Mouse (Mus musculus): ENCODE measurements around the gene Cdk18. TPM values are rescaled to one million over a fixed set of nuclear protein-coding genes. Genes with fewer than 3 reads are reported as not detected.

Gene Cdk18
- polyA plus RNA-seq, 1 experiment from 2014 or later, result 3.9 TPM

DNA sequence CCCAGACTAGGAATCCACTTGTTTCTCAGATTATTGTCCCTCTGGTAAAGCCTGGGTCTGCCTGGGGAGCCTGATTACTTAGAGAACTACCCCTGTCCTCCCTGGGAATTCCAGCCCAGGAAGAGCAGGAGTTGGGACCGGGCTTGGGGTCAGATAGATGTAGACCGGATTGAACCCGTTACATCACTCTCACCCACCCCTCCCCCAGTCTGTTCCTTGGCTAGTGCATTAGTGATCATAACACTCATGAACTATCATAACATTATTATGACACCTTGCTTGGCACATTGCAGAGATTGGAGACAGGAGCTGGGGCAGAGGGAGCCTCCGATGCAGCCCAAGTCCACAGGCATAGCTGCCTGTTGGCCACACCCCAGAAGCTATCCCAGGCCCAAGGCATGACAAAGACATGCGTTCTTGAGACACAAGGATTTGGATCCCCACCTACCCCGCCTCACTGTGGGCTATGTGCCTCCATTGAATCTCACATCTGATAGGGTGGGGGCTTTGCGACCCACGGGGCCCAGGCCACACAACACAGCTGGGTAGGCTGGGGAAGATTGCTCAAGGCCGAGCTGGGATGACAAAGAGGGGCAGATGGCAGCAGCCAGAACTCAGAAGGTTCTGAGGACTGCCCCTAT, 1.4 kb downstream of the Cdk18 start:
- H3K9ac ChIP-seq (replicated peaks; ENCODE audit: low read depth, low read length), result no peak overlapping the region

DNA sequence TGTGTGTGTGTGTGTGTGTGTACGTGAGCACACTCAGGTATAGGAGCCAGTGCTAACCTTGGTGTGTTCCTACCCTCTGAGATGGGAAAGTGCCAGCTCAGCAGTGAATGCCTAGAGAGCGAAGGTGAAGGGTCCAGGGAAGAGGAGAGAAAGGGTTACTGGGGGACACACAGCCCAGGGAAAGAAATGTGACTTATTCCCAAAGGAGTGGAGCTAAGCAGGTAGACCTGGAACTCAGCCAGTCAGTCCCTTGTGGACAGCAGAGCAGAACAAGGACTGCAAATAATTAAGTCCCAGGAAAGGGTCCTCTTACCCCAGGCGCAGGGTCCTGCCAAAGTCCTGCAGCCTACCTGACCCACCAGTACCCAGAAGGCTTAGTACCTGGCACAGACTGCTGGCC, 2.6 kb downstream of the Cdk18 start:
- Histone ChIP-seq H3K36me3 (ENCODE audit: control insufficient read depth, insufficient read depth, low read length) (no peaks in the 10 kb centered on the region), H3K27me3 (ENCODE audit: control insufficient read depth, insufficient read depth, low read length) (no peaks in the 10 kb centered on the region), H3K9ac (replicated peaks; ENCODE audit: low read depth, low read length) (no peak overlapping the region), H3K4me2 (replicated peaks; ENCODE audit: low read depth, low read length) (no peak overlapping the region), H3K4me1 (ENCODE audit: control insufficient read depth, insufficient read depth, low read length) (peaks cover 9% of the 10 kb centered on the region; the same call in 1 of the 2 replicates), H3K27ac (ENCODE audit: low read length) (no peak overlapping the region), H3K4me3 (ENCODE audit: low read depth, low read length) (no peak overlapping the region), H3K9me3 (ENCODE audit: control insufficient read depth, low read depth, low read length) (no peaks in the 10 kb centered on the region)
- ATAC-seq (ENCODE audit: insufficient number of reproducible peaks, insufficient read depth, low FRiP score, low read depth), result no peak
- 92% methylated on average over 3 of the region's 3 CpGs for WGBS

More for the DNA sequence above, 1.4 kb downstream of the Cdk18 start:
- peak overlapping the region; percentile 61; the same call in 1 of the 2 replicates for H3K4me3 ChIP-seq (ENCODE audit: low read depth, low read length)
- no peaks in the 10 kb centered on the region for H3K36me3 ChIP-seq (ENCODE audit: control insufficient read depth, insufficient read depth, low read length)
- WGBS, result 52% methylated on average over 9 of the region's 9 CpGs
- ATAC-seq (ENCODE audit: insufficient number of reproducible peaks, insufficient read depth, low FRiP score, low read depth), result no peak
- H3K27me3 ChIP-seq (ENCODE audit: control insufficient read depth, insufficient read depth, low read length), result no peaks in the 10 kb centered on the region
- no peaks in the 10 kb centered on the region for H3K9me3 ChIP-seq (ENCODE audit: control insufficient read depth, low read depth, low read length)
- peak overlapping the region; percentile 99 for H3K4me2 ChIP-seq (replicated peaks; ENCODE audit: low read depth, low read length)
- peaks cover 5% of the 10 kb centered on the region; the same call in 1 of the 2 replicates for H3K4me1 ChIP-seq (ENCODE audit: control insufficient read depth, insufficient read depth, low read length)
- H3K27ac ChIP-seq (ENCODE audit: low read length), result no peak overlapping the region

DNA sequence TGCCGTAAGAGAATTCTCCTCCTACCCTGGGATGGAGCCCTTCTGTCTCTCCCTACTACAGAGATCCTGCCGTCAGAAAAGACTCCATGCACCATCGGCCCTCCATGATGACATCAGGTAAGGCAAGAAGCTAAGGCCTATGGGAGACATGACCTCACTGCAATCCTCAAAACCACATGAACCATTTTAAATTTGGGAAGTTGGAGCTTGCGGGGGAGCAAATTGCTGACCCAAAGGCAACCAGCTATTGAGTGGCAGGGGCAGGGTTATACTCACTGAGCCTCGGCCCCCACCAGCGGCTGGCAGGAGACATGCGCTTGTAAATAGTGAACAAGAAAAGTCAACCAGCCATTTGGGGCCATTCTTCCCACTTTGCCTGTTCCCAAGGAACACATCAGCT, 3.9 kb downstream of the Cdk18 start:
- Histone ChIP-seq H3K4me3 (ENCODE audit: low read depth, low read length) (no peak overlapping the region), H3K27ac (ENCODE audit: low read length) (no peak overlapping the region), H3K9me3 (ENCODE audit: control insufficient read depth, low read depth, low read length) (no peaks in the 10 kb centered on the region), H3K9ac (replicated peaks; ENCODE audit: low read depth, low read length) (no peak overlapping the region), H3K36me3 (ENCODE audit: control insufficient read depth, insufficient read depth, low read length) (no peaks in the 10 kb centered on the region), H3K4me2 (replicated peaks; ENCODE audit: low read depth, low read length) (no peak overlapping the region), H3K4me1 (ENCODE audit: control insufficient read depth, insufficient read depth, low read length) (peaks cover 9% of the 10 kb centered on the region; the same call in 1 of the 2 replicates), H3K27me3 (ENCODE audit: control insufficient read depth, insufficient read depth, low read length) (no peaks in the 10 kb centered on the region)
- ATAC-seq (ENCODE audit: insufficient number of reproducible peaks, insufficient read depth, low FRiP score, low read depth), result no peak
- 83% methylated on average over 7 of the region's 7 CpGs for WGBS

DNA sequence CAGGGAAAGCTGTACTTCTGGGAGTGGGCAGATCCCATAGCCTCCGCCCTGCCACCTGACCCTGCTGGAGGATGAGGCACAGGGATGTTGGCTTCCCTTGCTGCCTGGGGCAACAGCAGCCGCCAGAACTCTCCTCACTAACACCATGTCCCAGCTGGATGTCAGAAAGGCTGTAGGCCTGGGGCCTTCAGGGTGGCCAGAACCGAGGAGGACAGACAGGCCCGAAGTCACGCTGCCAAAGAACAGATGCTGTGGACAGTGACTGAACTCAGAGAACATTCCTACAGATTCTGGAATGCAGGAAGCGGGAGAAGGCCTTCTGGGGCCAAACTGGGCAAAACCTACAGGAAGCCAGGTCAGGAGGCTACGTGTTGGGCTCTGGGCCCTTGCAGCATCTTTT, 11.2 kb downstream of the Cdk18 start:
- H3K9ac ChIP-seq (replicated peaks; ENCODE audit: low read depth, low read length), result no peak overlapping the region
- no peak overlapping the region for H3K27ac ChIP-seq (ENCODE audit: low read length)
- 70% methylated on average over 7 of the region's 7 CpGs for WGBS

DNA sequence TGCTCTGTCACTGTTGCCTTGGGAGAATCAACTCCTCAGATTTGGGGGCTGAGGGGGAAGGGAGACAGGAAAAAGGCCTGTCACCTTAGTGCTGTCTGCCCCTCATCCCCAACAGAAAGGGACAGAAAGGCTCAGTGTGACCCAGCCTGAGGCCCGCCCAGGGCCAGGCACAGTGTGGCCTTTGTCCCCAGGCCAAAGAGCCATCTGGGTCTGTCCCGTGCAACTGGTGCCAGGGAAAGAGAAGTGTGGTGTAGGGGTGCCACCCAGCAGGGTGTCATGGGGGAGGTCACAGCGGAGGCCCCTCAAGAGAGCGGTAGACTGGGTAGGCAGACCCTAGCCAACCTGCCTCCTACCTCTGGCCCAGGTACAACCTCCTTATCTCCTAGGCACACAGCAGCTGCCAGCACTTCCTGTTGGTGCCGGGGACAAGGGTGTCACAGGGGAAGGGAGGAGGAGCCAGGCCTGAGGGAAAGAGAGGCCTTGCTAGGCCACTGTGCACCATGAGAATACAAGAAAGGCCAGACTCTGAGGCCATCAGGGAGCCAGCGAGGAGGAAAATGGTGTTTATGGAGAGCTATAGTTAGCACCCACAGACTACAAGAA, 13.6 kb downstream of the Cdk18 start:
- H3K4me3 ChIP-seq (ENCODE audit: low read depth, low read length), result no peak overlapping the region
- H3K4me1 ChIP-seq (ENCODE audit: control insufficient read depth, insufficient read depth, low read length), result peaks cover 14% of the 10 kb centered on the region; the same call in 1 of the 2 replicates
- no peak overlapping the region for H3K4me2 ChIP-seq (replicated peaks; ENCODE audit: low read depth, low read length)
- no peaks in the 10 kb centered on the region for H3K36me3 ChIP-seq (ENCODE audit: control insufficient read depth, insufficient read depth, low read length)
- H3K27me3 ChIP-seq (ENCODE audit: control insufficient read depth, insufficient read depth, low read length), result no peaks in the 10 kb centered on the region
- no peak overlapping the region for H3K9ac ChIP-seq (replicated peaks; ENCODE audit: low read depth, low read length)
- ATAC-seq (ENCODE audit: insufficient number of reproducible peaks, insufficient read depth, low FRiP score, low read depth), result 0 out of 2 replicates have a peak, but pooled peaks have one; percentile 11
- WGBS, result 64% methylated on average over 6 of the region's 6 CpGs
- no peaks in the 10 kb centered on the region for H3K9me3 ChIP-seq (ENCODE audit: control insufficient read depth, low read depth, low read length)
- 0 out of 2 replicates have a peak overlapping the region, but pooled peaks have one; percentile 22 for H3K27ac ChIP-seq (ENCODE audit: low read length)

More for the DNA sequence above, 11.2 kb downstream of the Cdk18 start:
- Histone ChIP-seq H3K4me3 (ENCODE audit: low read depth, low read length) (no peak overlapping the region), H3K36me3 (ENCODE audit: control insufficient read depth, insufficient read depth, low read length) (no peaks in the 10 kb centered on the region), H3K4me2 (replicated peaks; ENCODE audit: low read depth, low read length) (no peak overlapping the region), H3K9me3 (ENCODE audit: control insufficient read depth, low read depth, low read length) (no peaks in the 10 kb centered on the region), H3K27me3 (ENCODE audit: control insufficient read depth, insufficient read depth, low read length) (no peaks in the 10 kb centered on the region), H3K4me1 (ENCODE audit: control insufficient read depth, insufficient read depth, low read length) (peaks cover 20% of the 10 kb centered on the region; the same call in 1 of the 2 replicates)
- no peak for ATAC-seq (ENCODE audit: insufficient number of reproducible peaks, insufficient read depth, low FRiP score, low read depth)

DNA sequence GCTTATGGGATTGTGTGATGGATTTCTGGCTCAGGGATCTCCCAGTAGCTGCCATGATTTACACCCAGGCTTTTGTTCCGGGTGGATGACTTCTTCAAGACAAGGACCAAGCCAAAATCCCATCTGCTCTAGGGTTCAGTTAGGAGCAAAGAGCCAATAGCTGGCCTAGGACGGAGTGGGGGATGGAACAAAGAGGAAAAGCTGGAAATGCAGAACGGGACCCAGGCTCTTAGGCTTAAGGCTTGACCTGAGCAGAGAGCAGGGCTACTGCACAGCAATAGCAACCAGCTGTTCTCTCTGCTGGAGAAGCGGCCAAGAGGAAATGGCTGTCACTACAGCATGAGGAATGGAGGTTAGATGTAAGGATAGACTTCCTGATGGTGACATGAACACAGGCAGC, 14.2 kb downstream of the Cdk18 start:
- WGBS, result 38% methylated on average over 4 of the region's 4 CpGs
- no peak overlapping the region for H3K9ac ChIP-seq (replicated peaks; ENCODE audit: low read depth, low read length)
- H3K9me3 ChIP-seq (ENCODE audit: control insufficient read depth, low read depth, low read length), result no peaks in the 10 kb centered on the region
- no peaks in the 10 kb centered on the region for H3K36me3 ChIP-seq (ENCODE audit: control insufficient read depth, insufficient read depth, low read length)
- no peak overlapping the region for H3K4me2 ChIP-seq (replicated peaks; ENCODE audit: low read depth, low read length)
- H3K27ac ChIP-seq (ENCODE audit: low read length), result no peak overlapping the region
- ATAC-seq (ENCODE audit: insufficient number of reproducible peaks, insufficient read depth, low FRiP score, low read depth), result no peak
- peaks cover 14% of the 10 kb centered on the region; the same call in 1 of the 2 replicates for H3K4me1 ChIP-seq (ENCODE audit: control insufficient read depth, insufficient read depth, low read length)
- H3K4me3 ChIP-seq (ENCODE audit: low read depth, low read length), result no peak overlapping the region
- H3K27me3 ChIP-seq (ENCODE audit: control insufficient read depth, insufficient read depth, low read length), result no peaks in the 10 kb centered on the region

DNA sequence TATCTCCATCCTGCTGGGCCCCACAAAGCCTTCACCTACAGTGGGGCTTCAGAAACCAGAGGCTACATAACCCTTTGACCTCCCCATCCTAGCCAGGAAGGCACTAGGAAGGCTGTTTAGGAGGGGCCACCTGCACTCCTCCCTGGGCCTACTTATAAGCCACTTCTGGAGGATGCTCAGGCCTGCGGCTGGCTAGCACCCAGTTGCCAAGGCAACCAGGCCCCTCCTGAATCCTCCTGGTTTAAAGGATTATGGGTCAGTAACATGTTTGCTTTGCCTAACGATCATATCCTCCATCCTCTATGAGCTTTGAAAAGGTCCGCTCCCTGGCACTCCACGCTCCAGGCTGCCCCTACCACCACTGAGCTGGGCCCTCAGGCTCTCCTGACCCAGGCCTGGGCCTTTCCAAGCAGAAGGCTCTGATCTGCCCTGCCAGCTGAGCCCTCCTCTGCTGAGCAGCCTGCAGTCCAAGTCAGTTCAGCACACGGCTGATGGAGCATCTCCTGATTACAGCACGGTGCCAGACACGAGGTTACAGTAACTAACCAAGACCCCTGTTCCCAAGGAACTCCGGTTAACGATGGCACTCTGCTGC, 16.0 kb downstream of the Cdk18 start:
- H3K9ac ChIP-seq (replicated peaks; ENCODE audit: low read depth, low read length), result no peak overlapping the region
- H3K4me1 ChIP-seq (ENCODE audit: control insufficient read depth, insufficient read depth, low read length), result peaks cover 14% of the 10 kb centered on the region; the same call in 1 of the 2 replicates
- no peak overlapping the region for H3K4me2 ChIP-seq (replicated peaks; ENCODE audit: low read depth, low read length)
- no peaks in the 10 kb centered on the region for H3K9me3 ChIP-seq (ENCODE audit: control insufficient read depth, low read depth, low read length)
- H3K27me3 ChIP-seq (ENCODE audit: control insufficient read depth, insufficient read depth, low read length), result no peaks in the 10 kb centered on the region
- ATAC-seq (ENCODE audit: insufficient number of reproducible peaks, insufficient read depth, low FRiP score, low read depth), result no peak
- 68% methylated on average over 9 of the region's 9 CpGs for WGBS
- H3K27ac ChIP-seq (ENCODE audit: low read length), result no peak overlapping the region
- no peak overlapping the region for H3K4me3 ChIP-seq (ENCODE audit: low read depth, low read length)
- no peaks in the 10 kb centered on the region for H3K36me3 ChIP-seq (ENCODE audit: control insufficient read depth, insufficient read depth, low read length)

DNA sequence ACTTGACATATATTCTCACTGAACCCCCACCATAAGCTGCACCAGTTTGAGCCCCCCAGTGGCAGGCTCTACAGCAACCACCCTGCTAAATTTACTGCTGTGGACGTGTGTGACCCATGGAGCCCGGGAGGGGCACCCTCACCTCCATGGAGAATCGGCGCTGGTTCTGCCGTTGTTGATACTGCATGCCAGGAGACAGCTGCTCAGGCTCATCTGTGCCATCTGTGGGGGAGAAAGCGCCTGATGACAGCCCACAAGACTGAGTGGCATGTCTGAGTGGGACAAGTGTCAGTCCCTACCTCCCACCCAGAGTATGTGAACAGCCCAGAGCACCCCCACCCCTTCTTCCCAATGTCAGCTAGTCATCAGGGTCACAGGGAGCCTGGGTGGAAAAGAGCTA, 17.6 kb downstream of the Cdk18 start:
- no peaks in the 10 kb centered on the region for H3K36me3 ChIP-seq (ENCODE audit: control insufficient read depth, insufficient read depth, low read length)
- ATAC-seq (ENCODE audit: insufficient number of reproducible peaks, insufficient read depth, low FRiP score, low read depth), result no peak
- H3K4me2 ChIP-seq (replicated peaks; ENCODE audit: low read depth, low read length), result no peak overlapping the region
- WGBS, result 80% methylated on average over 6 of the region's 6 CpGs
- no peaks in the 10 kb centered on the region for H3K9me3 ChIP-seq (ENCODE audit: control insufficient read depth, low read depth, low read length)
- no peak overlapping the region for H3K4me3 ChIP-seq (ENCODE audit: low read depth, low read length)
- H3K27me3 ChIP-seq (ENCODE audit: control insufficient read depth, insufficient read depth, low read length), result no peaks in the 10 kb centered on the region
- no peak overlapping the region for H3K9ac ChIP-seq (replicated peaks; ENCODE audit: low read depth, low read length)
- no peak overlapping the region for H3K27ac ChIP-seq (ENCODE audit: low read length)
- H3K4me1 ChIP-seq (ENCODE audit: control insufficient read depth, insufficient read depth, low read length), result peaks cover 14% of the 10 kb centered on the region; the same call in 1 of the 2 replicates
